Mouse (Mus musculus): ENCODE data around the gene Hmgcl. TPM values are rescaled to one million over a fixed set of nuclear protein-coding genes. Genes with fewer than 3 reads are reported as not detected.

Gene Hmgcl
- total and polyA plus RNA-seq, 3 experiments, result 71.9 to 80.4 (median 72.6) TPM

GRCm38 (mm10) chr4:135993941-135994340 lies 47.7 kb downstream of the Hmgcl start:
- H3K27ac ChIP-seq, result no peak overlapping the region
- no peak for TF ChIP-seq CTCF (IDR thresholded peaks at IDR 0.05)
- TF ChIP-seq POLR2A (IDR thresholded peaks at IDR 0.05; ENCODE audit: insufficient read depth, low read depth, low read length), result no peak
- TF ChIP-seq EP300 (IDR thresholded peaks at IDR 0.05; ENCODE audit: insufficient read depth, low read depth, low read length), result no peak
- WGBS, result 94% methylated on average over 6 of the region's 6 CpGs

DNA sequence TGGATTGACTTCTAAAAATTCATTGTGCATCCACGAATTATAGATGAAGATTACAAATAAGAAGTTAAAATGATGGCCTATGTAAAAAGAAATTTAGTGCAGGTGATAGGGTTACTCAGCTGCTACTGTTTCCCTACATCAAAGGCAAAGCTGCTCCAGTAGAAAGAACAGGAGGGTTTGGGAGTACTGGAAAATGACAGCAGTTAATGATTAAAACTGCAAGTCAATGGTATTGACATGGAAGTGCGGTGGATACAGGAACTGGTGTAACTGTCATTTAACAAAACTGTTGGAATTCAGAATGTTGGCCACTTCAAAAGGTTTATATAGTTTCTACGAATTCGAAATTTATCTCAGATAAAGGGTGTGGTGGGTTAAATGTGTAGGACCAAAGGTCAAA lies 48.9 kb downstream of the Hmgcl start:
- Histone ChIP-seq H3K4me1 (ENCODE audit: control insufficient read depth, insufficient read depth, low read length) (no peaks in the 10 kb centered on the region), H3K9ac (ENCODE audit: low read depth, low read length) (no peak overlapping the region), H3K4me3 (no peak overlapping the region), H3K79me2 (replicated peaks; ENCODE audit: control insufficient read depth, insufficient read depth, low read length) (no peaks in the 10 kb centered on the region), H3K36me3 (ENCODE audit: control insufficient read depth, insufficient read depth, low read length) (no peaks in the 10 kb centered on the region), H3K27ac (no peak overlapping the region), H3K27me3 (ENCODE audit: control insufficient read depth, insufficient read depth, low read length) (no peaks in the 10 kb centered on the region)
- WGBS, result 82% methylated on average over 4 of the region's 4 CpGs
- DNase-seq, result no peak
- TF ChIP-seq EP300 (IDR thresholded peaks at IDR 0.05; ENCODE audit: insufficient read depth, low read depth, low read length) (no peak), POLR2A (IDR thresholded peaks at IDR 0.05; ENCODE audit: insufficient read depth, low read depth, low read length) (no peak), CTCF (IDR thresholded peaks at IDR 0.05) (no peak)
- intact Hi-C loops (cut with DNase I), result no loop called here

More at GRCm38 (mm10) chr4:135993941-135994340, 47.7 kb downstream of the Hmgcl start:
- no peaks in the 10 kb centered on the region for H3K79me2 ChIP-seq (replicated peaks; ENCODE audit: control insufficient read depth, insufficient read depth, low read length)
- H3K36me3 ChIP-seq (ENCODE audit: control insufficient read depth, insufficient read depth, low read length), result no peaks in the 10 kb centered on the region
- intact Hi-C loops (cut with DNase I), result no loop called here
- no peaks in the 10 kb centered on the region for H3K27me3 ChIP-seq (ENCODE audit: control insufficient read depth, insufficient read depth, low read length)
- no peak overlapping the region for H3K4me3 ChIP-seq
- H3K4me1 ChIP-seq (ENCODE audit: control insufficient read depth, insufficient read depth, low read length), result no peaks in the 10 kb centered on the region
- H3K9ac ChIP-seq (ENCODE audit: low read depth, low read length), result no peak overlapping the region
- DNase-seq, result no peak

GRCm38 (mm10) chr4:136004107-136004675 lies 57.9 kb downstream of the Hmgcl start:
- intact Hi-C loops (cut with DNase I), result no loop called here
- peaks cover 3% of the 10 kb centered on the region for H3K36me3 ChIP-seq (ENCODE audit: control insufficient read depth, insufficient read depth, low read length)
- H3K27ac ChIP-seq, result no peak overlapping the region

DNA sequence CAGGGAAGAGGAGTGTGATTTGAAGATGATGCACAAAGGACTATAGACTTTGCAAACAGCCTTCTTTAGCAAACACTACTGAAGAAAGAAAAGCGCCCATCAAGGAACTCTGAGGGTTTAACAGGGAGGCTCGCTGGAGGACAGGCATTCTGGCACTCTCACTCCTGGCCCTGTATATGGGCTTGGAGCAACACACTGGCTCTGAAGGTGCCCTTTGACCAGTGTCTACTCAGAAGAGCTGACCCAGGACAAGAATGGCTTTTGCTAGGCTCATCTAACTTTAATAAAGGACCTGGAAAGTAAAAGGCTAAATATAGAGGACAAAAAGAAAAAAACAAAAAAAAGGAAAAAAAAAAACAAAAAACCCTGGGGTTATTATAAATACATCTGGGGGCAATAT lies 58.7 kb downstream of the Hmgcl start:
- no peak overlapping the region for H3K9ac ChIP-seq (ENCODE audit: low read depth, low read length)
- WGBS, result 76% methylated on average over 2 of the region's 2 CpGs
- peaks cover 3% of the 10 kb centered on the region for H3K36me3 ChIP-seq (ENCODE audit: control insufficient read depth, insufficient read depth, low read length)
- DNase-seq, result no peak
- H3K4me1 ChIP-seq (ENCODE audit: control insufficient read depth, insufficient read depth, low read length), result no peaks in the 10 kb centered on the region; the same call in 1 of the 2 replicates
- no peaks in the 10 kb centered on the region for H3K27me3 ChIP-seq (ENCODE audit: control insufficient read depth, insufficient read depth, low read length)
- intact Hi-C loops (cut with DNase I), result no loop called here
- TF ChIP-seq EP300 (IDR thresholded peaks at IDR 0.05; ENCODE audit: insufficient read depth, low read depth, low read length) (no peak), POLR2A (IDR thresholded peaks at IDR 0.05; ENCODE audit: insufficient read depth, low read depth, low read length) (no peak), CTCF (IDR thresholded peaks at IDR 0.05) (no peak)
- no peak overlapping the region for H3K27ac ChIP-seq
- H3K4me3 ChIP-seq, result no peak overlapping the region
- H3K79me2 ChIP-seq (replicated peaks; ENCODE audit: control insufficient read depth, insufficient read depth, low read length), result no peaks in the 10 kb centered on the region

More at GRCm38 (mm10) chr4:136004107-136004675, 57.9 kb downstream of the Hmgcl start:
- no peak overlapping the region for H3K9ac ChIP-seq (ENCODE audit: low read depth, low read length)
- WGBS, result 64% methylated on average over 5 of the region's 5 CpGs
- H3K4me1 ChIP-seq (ENCODE audit: control insufficient read depth, insufficient read depth, low read length), result no peaks in the 10 kb centered on the region; the same call in 1 of the 2 replicates
- TF ChIP-seq POLR2A (IDR thresholded peaks at IDR 0.05; ENCODE audit: insufficient read depth, low read depth, low read length) (no peak), EP300 (IDR thresholded peaks at IDR 0.05; ENCODE audit: insufficient read depth, low read depth, low read length) (no peak), CTCF (IDR thresholded peaks at IDR 0.05) (no peak)
- H3K79me2 ChIP-seq (replicated peaks; ENCODE audit: control insufficient read depth, insufficient read depth, low read length), result no peaks in the 10 kb centered on the region
- no peak overlapping the region for H3K4me3 ChIP-seq
- H3K27me3 ChIP-seq (ENCODE audit: control insufficient read depth, insufficient read depth, low read length), result no peaks in the 10 kb centered on the region
- no peak for DNase-seq

DNA sequence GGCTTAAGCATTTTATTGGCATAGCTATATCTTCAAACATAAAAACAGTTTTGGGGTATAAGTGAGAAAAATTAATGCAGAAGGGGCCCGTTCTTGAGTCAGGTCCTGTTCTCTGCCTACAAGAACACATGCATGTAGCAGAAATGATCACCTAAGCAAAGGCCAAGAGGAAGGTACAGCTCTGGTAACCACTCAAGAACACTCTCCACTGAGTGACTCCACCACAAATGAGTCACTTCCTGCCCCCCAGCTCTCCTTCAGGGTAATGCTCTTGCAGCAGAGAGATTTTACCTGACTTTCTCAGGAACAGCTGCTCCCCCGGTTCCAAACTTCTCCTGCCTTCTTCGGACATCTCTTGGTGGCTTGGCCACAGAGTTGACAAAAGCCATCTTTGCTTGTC lies 60.6 kb downstream of the Hmgcl start:
- Histone ChIP-seq H3K4me1 (ENCODE audit: control insufficient read depth, insufficient read depth, low read length) (no peaks in the 10 kb centered on the region; the same call in 1 of the 2 replicates), H3K4me3 (no peak overlapping the region), H3K36me3 (ENCODE audit: control insufficient read depth, insufficient read depth, low read length) (peaks cover 6% of the 10 kb centered on the region), H3K27me3 (ENCODE audit: control insufficient read depth, insufficient read depth, low read length) (no peaks in the 10 kb centered on the region), H3K79me2 (replicated peaks; ENCODE audit: control insufficient read depth, insufficient read depth, low read length) (no peaks in the 10 kb centered on the region), H3K9ac (ENCODE audit: low read depth, low read length) (no peak overlapping the region), H3K27ac (no peak overlapping the region)
- WGBS, result 73% methylated on average over 3 of the region's 3 CpGs
- no peak for TF ChIP-seq POLR2A (IDR thresholded peaks at IDR 0.05; ENCODE audit: insufficient read depth, low read depth, low read length)
- no peak for TF ChIP-seq CTCF (IDR thresholded peaks at IDR 0.05)
- no peak for TF ChIP-seq EP300 (IDR thresholded peaks at IDR 0.05; ENCODE audit: insufficient read depth, low read depth, low read length)
- DNase-seq, result no peak
- intact Hi-C loops (cut with DNase I), result no loop called here

DNA sequence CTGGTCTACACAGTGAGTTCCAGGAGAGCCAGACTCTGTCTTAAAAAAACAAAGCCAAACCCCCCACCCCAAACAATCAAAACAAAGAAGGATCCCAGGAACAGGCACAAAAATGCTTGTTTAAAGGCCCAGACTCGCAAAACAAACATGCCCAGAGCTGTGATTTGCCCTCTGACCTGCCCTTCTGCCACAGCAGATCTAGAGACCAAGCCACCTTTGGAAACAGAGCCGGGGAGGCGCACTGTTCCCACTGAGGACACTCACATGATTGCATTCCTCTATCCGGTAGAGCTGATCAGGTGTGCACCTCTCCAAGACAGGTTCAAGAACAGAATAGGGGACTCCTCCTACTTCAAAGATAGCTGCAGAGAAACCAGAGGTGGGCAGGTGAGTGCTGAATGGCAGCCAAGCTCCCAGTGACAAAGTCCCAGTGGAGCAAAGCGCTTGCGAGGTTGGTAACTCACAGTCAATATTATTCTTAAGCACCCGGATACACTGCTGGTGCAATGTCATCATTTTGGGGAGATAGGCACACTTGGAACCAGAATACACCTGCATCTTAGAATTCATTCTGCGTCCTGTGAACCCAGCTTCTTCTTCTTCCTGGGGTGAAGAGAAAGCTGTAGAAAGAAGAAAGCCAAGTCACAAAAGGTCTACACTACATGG lies 62.7 kb downstream of the Hmgcl start:
- H3K9ac ChIP-seq (ENCODE audit: low read depth, low read length), result no peak overlapping the region
- WGBS, result 95% methylated on average over 8 of the region's 8 CpGs
- H3K4me3 ChIP-seq, result no peak overlapping the region
- H3K27me3 ChIP-seq (ENCODE audit: control insufficient read depth, insufficient read depth, low read length), result no peaks in the 10 kb centered on the region
- no peaks in the 10 kb centered on the region; the same call in 1 of the 2 replicates for H3K4me1 ChIP-seq (ENCODE audit: control insufficient read depth, insufficient read depth, low read length)
- intact Hi-C loops (cut with DNase I), result no loop called here
- no peak for DNase-seq
- no peak overlapping the region for H3K27ac ChIP-seq
- peaks cover 8% of the 10 kb centered on the region for H3K36me3 ChIP-seq (ENCODE audit: control insufficient read depth, insufficient read depth, low read length)
- TF ChIP-seq CTCF (IDR thresholded peaks at IDR 0.05), result no peak
- TF ChIP-seq POLR2A (IDR thresholded peaks at IDR 0.05; ENCODE audit: insufficient read depth, low read depth, low read length), result no peak
- TF ChIP-seq EP300 (IDR thresholded peaks at IDR 0.05; ENCODE audit: insufficient read depth, low read depth, low read length), result no peak
- no peaks in the 10 kb centered on the region for H3K79me2 ChIP-seq (replicated peaks; ENCODE audit: control insufficient read depth, insufficient read depth, low read length)

Data from heart, adult 2 months (tissue).